Mouse (Mus musculus) stomach, postnatal 0 days (tissue): ENCODE results near the gene Gm10645.

ENCODE experiments used
- CTCF ChIP-seq: IDR thresholded peaks from 2 replicates; pipeline ENCODE4 v1.5.1; 2016; ENCODE audit warnings: antibody characterized with exemption, low read depth, mild to moderate bottlenecking, moderate library complexity
- EP300 ChIP-seq: optimal IDR thresholded peaks from 2 replicates; pipeline ENCODE3; 2016; ENCODE audit warnings: antibody characterized with exemption

GRCm38 (mm10) chr8:83144601-83145000 lies 21.4 kb downstream of the Gm10645 start:
- no peak for TF ChIP-seq CTCF
- no peak for TF ChIP-seq EP300
